Mouse (Mus musculus) hindlimb bud, embryonic 11.5 days (tissue): ENCODE data around the gene Ndufa6.
"Not testable (repeated sequence)": the region's sequence is repeated elsewhere in the genome, so short reads cannot be mapped to it uniquely, and the experiment has no call there.

Source experiments
- DNase-seq: peaks from one replicate; pipeline ENCODE4 v3.0.0-alpha.2; 2012; ENCODE audit warnings: low read depth, low spot score; ENCODE audit errors: extremely low spot score

The Ndufa6 gene

DNA sequence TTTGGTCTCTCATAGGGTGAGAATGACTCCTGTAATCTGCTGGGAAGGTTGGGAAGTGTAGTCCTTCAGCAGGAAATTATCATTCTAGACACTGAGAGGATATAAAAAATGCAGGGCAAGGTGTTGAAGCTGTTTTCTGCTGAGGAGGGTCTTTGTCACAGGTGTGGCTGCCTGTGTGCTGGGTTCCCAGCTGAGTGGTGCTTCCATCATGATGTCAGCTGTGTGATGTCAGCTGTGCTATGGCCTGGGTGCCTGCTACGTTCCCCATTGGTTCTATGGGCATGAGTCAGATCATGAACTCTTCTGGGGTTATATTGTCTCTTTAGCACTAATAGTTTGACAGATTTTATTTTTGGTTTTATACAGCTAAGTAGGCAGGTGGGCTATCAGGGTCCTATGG is 14.7 kb upstream of the Ndufa6 start:
- DNase-seq, result no peak

DNA sequence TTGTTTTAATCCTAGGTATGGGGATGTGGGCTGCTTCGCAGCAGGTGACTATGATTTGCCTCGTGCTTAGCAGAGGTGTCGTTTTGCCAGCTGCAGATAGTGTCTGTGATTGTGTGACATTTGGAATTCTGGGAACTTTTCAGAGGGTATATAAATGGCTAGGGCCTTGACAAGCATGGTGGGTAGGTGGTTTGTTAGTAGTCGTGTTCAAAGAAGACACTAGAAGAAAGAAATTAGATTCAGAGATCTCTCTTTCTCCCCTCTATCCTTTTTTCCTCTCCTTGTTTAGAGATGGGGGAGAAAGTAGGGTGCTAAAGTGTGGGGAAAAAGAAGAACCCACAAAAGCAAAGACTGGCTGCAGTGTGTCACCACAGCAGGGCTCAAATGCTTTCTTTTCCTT is 14.0 kb upstream of the Ndufa6 start:
- no peak for DNase-seq

DNA sequence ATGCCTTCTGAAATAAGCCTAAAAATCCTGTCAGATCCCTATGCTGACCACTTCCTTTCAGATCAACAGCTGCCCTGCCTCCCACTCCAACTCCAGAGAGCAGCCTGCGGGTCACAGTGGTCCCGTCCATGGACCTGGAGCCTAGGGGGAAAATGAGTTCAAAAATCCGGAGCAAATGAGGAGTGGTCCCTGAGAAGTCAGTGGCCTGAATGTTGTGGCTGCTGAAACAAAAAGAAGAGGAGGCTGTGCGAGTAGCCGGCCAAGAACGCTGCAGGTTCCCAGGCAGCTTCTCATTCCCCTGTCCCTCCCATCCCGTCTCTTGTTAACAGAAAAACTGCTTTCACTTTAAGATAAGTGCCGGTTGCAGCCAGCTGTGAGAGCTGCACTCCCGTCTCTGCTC is 10.4 kb upstream of the Ndufa6 start:
- DNase-seq, result not testable (repeated sequence)

DNA sequence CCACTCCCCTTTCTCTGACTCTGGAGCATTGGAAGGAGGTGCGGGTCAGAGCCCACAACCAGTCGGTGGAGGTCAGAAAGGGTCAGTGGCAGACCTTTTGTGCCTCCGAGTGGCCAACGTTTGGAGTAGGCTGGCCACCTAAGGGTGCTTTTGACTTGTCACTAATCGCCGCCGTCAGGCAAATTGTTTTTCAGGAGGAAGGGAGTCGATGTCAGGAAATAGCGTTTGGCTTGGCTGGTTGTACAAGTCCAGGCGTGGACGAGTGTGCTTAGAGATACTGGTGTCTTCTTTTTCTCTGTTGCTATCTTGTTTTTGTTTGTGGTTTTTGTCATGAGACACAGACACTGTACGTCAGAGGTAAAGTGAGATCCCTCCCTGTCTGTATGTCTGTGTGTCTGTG is 9.7 kb upstream of the Ndufa6 start:
- not testable (repeated sequence) for DNase-seq

DNA sequence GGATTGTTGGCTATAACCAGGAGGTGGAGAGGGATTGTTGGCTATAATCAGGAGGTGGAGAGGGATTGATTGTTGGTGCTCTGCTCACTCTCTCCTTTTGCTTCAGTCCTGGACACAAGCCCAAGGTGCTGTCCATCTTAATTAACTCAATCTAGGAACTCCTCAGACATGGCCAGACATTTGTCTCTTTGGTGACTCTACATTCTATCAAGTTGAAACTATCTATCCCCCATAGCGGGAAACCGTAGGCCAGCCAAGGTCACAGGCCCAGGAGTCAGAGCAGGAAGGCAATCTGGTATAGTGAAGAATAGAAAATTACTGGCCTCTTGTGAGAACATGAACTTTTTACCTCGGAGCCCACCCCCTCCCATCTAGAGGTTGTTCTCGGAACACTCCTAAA is 8.1 kb upstream of the Ndufa6 start:
- no peak for DNase-seq

DNA sequence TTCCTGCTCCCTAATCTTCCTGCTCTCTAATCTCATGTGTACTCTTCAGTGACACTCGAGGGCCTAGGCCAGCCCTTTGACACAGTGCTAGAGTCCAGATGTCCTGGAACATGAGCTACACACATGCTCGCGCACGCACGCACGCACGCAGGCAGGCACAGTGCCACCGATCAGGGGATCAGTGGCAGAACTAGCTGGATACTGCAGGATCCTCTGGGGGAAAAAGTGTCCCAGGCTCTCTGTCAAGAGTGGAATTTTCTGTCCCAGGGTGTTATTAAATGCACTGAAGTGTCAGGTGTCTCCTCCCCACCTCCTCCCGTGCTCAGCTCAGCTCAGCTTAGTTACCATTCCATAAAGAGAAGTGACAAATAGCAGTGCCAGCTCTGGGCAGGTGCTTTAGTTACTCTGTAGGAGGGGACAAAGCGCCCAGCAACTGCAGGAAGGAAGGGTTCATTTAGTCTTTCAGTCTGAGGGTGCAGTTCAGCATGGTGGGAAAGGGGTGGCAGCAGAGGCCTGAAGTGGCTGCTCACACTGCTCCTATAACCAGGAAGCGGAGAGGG is 7.4 kb upstream of the Ndufa6 start:
- no peak for DNase-seq

DNA sequence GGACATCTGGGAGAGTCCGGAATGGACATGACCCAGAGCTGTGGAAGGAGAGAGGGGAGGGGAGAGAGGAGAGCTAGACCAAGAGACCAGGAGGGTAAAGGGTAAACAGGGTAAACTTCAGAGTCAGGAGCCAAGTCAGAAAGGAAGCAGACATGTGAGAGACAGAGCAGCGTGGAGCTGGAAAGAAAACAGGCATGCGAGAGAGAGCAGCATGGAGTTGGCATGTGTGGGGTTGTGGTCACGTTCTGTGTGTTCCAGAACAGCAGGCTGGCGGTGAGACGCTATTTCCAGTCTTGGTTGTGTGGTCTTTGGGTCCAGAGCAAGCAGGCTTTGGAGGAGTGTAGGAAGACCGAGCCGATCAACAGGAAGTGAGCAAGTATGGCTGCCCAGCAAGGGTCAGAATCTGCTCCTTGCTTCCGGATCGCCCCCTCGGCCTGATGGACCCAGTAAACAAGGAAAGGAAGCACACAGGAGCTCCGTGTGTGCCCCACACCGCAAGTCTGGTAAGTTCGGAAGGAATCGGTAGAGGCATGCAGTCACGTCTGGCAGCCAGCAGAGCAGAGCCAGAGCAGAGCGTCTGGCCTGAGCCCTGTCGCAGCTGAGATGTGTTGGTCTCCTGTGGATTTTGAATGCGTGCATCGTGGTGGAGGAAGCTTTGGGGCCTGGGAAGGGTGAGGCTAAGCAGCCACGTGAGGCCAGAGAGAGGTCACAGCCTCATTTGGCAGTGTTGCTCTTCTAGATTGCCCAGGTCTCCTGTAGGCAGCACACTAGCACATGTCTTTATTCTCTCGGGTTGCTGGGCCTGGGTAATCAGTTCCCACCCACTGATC is 4.5 kb upstream of the Ndufa6 start:
- no peak for DNase-seq

DNA sequence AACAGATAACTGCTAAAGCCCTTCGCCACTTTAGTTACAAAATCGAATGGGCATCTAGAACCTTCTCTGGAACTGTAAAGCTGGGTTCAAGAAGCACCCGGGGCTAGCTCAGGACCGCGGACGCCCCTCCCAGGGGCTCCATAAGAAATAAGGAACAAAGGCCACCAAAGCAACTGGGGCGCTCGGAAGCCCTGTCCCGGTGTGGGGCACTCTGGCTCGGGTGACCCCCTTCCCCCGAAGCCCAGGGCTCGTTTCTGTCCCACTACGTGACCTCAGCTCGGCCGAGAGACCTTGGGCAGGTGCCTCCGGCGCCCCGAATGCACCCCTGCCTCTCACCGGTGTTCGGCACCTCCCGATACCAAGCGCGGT is 393 bp downstream of the Ndufa6 start:
- DNase-seq, result no peak

DNA sequence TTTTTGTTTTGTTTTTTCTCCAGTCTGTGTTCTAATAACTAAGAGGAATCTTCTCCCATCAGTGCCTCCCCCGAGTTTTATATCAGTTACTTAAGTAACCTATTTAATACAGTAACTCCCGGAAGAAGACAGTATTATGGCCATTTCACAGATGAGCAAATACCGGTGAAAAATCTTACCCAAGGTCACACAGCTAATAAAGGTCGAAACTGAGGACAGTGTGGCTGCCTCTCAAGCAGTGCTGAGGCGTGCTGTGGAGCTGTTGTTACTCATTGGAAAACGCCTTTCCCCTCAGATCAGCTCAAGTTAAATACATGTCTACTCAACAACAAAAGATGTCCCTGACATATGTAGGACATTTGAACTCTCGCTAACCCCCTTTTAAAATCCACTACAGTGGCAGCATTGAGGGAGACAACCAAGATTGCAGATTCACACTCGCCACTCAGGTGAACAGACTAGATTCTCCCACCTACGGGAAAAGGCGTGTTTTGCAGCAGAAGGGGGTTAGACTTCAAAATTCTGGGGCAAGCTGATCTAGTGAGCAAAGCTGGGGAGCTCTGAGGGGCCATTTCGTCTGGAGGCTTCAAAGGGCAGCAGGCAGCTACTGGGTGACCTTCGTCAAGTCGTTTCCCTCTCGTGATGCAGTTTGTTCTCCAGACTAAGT is 911 bp downstream of the Ndufa6 start:
- DNase-seq, result no peak

DNA sequence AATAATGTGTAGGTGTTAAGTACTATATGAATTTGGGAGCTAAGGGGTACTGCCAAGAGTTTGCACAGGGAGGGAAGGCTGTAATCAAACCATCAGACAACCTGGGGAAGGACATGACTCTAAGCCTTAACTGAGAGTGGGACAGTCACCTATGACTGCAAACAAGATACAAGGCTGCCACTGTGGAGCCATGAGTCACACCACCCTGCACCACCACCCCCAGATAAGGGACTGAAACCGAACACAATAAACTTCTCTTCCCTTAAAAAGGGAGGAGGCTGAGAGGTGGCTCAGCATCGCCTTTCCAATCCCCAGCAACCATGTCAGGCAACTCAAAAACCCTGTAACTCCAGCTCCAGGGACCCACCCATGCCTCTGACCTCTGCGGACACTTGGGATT is 2.6 kb downstream of the Ndufa6 start:
- DNase-seq, result no peak

DNA sequence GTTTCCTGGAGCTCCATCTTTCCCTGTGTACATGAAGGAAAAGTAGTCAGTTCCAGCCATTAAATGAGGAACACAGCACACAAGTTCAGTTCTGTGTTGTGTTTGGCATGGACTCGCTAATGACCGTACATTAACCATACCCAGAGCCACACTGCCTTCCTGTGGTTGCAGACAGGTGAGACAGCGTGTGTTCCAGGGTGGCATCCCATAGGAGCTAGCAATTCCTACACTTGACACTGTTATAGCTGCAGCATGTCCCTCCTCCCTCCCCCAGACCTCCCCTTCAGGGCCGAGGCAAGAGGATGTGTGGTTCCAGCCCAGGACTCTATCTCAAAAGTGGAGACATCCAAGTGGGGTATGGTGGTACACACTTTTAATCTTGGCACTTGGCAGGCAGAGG is 3.8 kb downstream of the Ndufa6 start:
- DNase-seq, result no peak

DNA sequence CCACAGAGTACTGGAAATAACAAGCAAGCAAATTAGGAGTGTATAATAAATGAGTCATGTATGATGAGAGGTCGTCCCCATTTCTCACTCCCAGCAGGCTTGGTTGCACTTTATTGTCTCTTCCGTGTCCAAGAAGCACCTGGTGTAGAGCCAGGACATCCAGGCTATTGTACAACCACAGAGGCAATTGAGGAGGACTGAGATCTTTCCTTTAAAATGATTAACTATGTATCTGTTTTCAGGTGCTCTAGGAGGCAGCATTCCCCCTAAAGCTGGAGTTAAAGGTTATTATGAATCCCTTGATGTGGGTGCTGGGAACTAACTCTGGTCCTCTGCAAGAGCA is 5.2 kb downstream of the Ndufa6 start:
- DNase-seq, result no peak

DNA sequence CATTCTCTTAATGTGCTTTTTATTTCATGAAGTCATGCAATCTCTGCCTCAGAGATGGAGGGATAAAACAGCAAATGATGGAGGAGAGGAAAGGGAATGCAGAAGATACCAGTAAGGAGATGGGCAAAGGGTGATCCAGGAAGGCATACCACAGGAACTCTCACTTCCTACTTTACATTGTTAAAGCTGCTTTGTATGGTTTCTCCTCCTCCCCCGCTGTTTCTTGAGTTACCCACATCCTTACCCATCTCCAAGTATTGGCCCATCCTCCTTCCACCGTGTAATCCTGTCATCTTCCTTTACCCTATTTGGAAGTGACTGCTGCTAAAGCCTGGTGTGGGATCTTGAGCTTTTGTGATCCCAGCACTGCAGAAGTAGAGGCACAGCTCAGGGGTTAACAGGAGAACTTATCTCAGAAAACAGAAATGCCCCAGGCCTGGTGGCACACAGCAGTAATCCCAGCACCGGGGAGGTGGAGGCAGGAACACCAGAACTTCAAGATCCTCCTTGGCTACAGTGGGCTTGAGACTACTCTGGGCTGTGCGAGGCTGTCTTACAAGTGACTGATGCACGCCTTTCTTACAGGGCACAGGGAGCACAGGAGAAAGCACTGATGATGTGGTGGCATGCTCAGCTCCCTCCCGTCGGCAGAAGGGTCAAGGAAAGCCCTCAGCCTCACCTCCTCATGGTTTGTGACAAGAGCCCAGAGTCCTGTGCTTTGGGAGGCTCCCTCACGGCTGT is 5.7 kb downstream of the Ndufa6 start:
- no peak for DNase-seq

DNA sequence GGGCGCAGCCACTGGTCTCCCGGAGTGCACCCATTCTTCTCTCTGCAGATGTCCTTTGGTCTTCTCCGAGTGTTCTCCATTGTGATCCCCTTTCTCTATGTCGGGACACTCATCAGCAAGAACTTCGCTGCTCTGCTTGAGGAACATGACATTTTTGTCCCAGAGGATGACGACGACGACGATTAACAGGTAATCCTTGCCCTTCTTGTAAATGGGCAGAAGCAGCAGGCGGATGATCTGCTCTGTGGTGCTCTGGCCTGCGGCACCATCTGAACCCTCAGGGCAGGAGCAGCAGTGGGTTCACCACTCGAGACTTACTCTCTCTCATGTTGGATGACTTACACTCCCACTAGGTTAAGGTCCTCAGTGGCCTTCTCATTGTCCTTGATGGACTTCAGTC is 6.3 kb downstream of the Ndufa6 start:
- no peak for DNase-seq

DNA sequence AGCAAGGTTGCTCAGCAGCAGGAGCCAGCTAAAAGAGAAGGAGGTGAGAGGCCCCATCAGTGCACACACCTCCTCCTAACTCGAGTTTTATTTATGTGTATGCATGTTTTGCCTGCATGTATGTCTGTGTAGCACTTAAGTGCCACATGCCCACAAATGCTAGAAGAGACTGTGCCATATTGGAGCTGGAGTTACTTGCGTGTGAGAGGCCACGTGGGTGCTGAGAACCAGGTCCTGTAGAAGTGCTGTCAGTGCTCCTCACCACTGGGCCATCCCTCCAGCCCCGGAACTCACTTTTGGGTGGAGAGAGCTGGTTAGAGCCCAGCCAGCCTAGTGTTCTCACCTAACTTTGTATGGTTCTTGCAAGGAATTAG is 6.8 kb downstream of the Ndufa6 start:
- DNase-seq, result no peak

DNA sequence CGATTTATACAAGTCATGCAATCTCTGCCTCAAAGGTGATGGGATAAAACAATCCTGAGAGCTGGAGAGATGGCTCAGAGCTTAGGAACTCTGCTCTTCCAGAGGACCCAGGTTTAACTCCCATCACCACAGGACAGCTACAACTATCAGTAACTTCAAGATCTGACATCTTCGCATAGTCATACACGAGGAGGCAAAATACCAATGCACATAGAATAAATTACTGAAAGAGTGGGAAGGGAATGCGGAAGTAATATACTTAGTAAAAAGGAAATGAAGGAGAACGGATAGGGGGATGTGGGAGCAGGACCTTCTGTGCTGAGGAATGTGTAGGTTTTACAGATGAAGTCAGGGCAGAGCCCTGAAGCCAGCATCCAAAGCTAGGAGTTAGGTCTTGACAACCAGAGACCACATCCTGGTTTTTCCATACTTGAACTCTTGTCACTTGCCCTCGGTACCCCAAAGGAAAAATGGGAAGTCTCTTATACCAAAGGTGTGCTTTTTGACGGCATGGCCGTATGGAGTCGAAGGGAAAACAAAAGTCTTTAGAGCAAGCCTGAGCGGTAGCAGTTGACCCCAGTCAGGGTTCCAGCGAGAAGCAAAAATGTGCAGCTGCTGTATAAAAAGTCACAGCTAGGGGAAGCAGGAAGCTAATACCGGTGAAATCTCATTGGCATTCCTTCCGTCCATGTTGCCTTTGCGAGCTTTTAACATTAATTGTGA is 7.4 kb downstream of the Ndufa6 start:
- no peak for DNase-seq

DNA sequence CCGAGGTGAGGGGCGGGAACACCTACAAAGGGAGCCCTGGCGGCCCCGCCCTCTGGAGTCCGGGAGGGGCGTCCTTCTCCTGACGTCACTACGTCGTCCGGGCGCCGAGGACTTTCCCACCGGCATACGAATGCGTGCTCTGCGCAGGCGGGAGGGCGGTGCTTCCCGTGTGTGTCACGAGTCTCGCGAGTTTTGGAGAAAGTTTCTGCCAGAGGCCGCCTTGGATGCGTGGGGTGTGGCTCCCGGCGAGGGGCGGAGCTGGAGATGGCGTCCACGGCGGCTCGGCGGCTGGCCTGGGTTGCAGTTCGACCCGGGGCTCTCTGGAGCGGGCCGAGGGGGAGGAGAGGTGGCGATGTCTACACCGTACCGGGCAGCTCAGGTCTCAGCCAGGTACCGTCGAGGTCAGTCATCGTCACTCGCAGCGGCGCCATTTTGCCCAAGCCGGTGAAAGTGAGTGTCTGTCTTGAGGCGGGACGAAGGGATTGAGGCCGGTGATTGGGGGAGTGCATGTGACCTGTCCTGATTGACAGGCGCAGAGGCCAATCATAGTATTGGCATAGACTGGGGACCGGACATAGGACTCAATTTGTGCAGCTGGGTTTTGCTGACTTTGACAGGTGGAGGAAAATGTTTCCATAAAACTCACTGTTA is 8.2 kb downstream of the Ndufa6 start:
- DNase-seq, result peak; percentile 99

DNA sequence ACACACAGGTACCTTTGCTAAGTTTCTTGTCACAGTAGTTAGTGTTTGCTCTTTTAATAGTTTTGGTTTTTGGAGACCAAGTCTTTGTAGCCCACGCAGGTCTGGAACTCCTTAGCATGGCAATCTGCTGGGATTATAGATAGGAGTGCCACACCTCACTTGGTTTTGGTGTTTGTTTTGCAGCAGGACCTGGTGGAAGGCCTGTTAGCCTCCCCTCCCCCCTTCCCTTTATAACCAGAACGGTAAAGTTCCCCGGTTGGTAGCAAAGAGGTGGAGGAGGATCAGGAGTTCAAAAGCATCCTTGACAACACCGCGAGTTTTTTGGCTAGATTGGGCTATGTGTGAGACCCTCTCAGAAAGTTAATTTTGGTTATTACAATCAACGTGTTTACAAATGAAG is 9.2 kb downstream of the Ndufa6 start:
- no peak for DNase-seq

DNA sequence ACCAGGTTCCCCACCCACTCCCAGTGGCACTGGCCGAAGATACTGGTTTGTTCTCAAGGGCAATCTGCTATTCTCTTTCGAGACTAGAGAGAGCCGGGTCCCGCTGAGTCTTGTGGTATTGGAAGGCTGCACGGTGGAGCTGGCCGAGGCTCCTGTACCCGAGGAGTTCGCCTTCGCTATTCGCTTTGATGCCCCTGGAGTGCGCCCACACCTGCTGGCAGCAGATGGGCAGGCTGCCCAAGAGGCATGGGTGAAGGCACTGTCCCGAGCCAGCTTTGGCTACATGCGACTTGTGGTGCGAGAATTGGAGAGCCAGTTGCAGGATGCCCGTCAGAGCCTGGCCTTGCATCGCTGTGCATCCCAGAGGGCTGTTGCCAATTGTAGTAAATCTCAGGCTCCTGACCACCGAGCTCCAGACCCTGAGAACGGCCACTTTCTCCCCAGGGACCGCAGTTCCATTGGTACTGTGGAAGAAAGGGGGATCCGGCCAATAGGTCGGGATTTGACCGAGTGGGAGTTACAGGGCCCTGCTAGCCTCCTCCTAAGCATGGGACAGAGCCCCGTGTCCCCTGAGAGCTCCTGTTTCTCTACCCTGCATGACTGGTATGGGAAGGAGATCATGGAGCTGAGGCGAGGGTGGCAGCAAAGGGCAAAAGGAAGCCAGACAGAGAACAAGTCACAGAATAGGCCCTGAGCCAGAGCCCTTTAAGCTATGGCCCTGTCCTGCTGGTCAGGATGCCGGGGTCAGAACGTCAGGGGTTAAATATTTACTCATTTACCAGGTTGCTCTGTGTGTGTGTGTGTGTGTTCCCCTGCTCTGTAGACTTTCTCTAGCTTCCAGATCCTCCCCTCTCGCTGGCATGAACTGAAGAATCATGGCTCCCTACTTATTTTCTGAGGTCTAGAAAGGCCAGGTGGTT is 10.5 kb downstream of the Ndufa6 start:
- DNase-seq, result no peak

DNA sequence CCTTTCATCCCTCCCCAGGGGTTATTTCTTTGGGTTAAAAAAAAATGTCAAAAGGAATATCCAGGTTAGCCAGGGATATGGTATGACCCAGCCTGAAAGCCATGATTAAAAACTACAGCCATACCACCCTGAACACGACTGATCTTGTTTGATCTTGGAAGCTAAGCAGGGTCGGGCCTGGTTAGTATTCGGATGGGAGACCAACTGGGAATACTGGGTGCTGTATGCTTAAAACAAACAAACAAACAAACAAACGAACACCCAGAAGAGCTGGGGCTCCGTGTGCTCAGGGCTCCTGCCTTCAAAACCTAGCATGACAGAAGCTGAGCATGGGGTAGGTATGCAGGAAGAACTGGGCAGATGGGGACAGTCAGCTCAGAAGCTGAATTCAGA is 11.6 kb downstream of the Ndufa6 start:
- no peak for DNase-seq
